Mouse (Mus musculus) heart, adult 8-10 months (tissue): ENCODE measurements around the gene Tmprss6. TPM values are rescaled to one million over a fixed set of nuclear protein-coding genes. Genes with fewer than 3 reads are reported as not detected.

Experiments
- DNase-seq: peaks from one replicate; pipeline ENCODE4 v3.0.0; 2022; ENCODE audit warnings: low spot score
- total RNA-seq, 4 experiments: library from RNA; stranded (reverse); gene quantifications; 2 replicates each; pipeline ENCODE4 v1.2.4; 2022

Gene Tmprss6
- total RNA-seq, 4 experiments from 2014 or later: not detected

DNA sequence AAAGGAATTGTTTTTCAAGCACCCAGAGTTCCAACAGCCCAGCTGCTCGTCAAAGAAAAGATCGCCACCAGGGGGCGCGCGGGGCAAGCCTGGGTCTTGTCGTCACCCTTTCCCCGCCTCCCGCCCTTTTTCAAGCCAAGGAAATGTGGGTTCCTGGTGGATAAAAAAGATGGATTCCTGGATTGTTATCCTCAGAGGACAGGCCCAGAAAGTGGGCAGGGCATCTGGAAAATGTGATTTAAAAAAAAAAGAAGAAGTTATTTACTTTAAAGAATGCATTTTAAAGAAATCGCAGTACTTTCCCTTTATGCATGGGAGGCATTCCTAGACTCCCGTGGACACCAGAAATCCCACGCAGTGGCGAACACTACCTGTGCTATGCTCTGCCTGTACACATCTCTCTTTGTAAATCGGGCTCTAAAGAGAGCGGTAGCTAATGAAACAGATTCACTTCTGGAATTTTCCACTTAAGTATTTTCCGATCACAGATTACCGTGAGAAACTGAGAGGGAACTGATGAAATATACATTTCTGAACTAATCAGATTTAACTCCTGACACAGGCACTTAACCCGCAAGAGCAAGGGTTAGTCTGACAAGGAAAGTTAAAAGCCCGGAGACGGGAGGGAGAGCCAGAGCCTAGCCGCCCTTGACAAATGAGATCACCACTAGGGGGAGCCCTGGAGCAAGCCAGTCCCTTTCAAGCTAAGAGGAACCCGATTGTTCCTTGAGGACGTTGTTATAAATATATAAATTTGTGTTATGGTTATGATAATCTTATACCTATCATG lies 20.5 kb downstream of the Tmprss6 start:
- DNase-seq: peak; percentile 96

DNA sequence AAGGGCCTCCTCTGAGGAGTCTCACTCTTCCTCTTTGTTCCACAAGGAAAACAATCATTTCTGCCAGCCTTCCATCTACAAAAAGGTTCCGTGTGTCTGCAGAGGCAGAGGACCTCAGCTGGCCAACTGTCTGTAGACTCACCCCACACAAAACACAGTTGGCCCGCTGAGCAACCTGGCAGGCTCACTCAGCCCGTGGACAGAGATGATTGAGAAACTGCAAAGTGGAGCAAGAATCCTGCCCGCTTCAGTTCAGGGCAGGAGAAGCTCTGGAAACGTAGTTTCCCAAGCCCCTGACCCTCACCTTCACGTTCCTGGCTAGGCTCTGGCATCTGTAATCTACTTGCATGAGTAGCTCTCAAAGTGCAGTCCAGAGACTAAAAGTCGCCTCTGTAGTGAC lies 21.3 kb downstream of the Tmprss6 start:
- DNase-seq: no peak

- DNase-seq: no peak
Measured at GRCm38 (mm10) chr15:78443857-78444256, 24.6 kb downstream of the Tmprss6 start.

DNA sequence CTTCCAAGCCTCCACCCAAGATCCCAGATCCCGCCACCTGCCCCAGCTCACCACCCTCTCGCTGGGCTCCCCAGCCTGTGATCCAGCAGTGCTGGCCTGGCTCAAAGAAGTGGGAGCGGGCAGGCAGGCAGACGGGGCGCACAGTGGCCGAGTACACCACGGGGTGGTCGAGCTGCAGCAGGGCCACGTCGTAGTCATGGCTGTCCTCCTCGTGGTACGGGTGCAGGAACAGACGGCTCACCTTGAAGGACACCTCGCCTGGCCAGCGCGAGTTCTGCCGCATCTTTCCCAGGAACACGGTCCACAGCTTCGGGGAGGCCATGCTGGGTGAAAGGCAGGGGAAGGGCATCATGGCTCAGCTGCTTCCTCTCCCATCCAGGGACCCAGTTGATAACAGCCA lies 26.2 kb downstream of the Tmprss6 start:
- DNase-seq: no peak

DNA sequence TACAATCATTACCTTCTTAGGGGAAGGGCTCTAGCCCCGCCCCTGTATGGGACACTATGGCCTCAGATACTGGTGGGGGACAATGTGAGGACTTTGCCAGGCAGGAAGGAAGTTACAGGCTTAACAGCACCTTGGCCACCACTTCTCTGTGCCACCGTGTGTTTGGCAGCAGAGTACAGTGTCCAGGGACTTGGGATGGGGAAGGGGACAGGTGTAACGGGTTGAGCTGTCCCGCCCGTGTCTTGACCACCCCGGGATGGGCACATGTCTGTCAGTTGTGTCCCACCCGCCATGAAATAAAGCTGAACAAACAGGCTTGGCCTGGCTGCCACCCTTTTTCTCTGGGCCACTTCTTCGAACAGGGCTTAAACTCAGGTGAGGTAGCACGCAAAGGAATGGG lies 29.5 kb downstream of the Tmprss6 start:
- DNase-seq: no peak

- DNase-seq: no peak
Measured at GRCm38 (mm10) chr15:78438505-78438904, 29.9 kb downstream of the Tmprss6 start.

GRCm38 (mm10) chr15:78438018-78438394 lies 30.4 kb downstream of the Tmprss6 start:
- DNase-seq: no peak

- DNase-seq: peak; percentile 59
Measured at GRCm38 (mm10) chr15:78437237-78438017, 31.0 kb downstream of the Tmprss6 start.

DNA sequence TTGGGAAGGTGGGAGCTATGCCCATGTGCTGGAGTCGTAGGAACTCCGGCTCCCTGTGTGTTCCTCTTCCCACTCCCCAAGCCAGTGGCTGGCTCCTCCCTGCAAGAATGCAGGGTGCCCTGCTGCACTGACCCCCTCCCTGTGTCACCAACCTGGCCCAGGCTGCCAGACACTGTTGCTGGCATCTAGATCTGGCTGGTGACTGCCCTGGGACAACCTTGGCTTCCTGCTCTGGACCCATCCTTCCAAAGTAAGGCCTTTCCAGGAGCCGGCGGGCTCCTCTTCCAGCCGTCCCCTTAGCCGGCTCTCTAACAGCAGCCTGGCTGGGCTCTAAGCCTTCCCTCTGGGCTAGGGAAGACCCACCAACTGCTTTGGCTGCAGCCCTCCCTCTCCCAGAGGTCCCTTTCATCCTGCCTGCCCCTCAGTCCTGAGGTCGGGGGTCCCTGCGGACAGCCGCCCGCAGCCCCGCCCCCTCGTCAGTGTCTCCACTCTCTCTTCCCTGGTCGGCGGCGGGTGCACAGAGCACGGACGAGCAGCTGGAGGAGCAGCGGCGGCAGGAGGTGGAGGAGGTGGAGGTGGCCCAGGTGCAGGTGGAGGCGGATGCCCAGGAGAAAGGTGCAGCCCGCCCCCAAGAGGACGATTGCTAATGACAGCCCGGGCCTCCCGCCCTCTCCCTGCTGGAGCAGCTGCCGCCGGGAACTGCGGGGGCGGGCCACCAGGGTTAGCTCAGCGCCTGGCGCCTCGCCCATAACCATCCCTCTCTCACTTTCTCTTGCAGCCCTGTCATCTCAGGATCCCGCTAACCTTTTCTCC lies 31.8 kb downstream of the Tmprss6 start:
- peak; percentile 82 for DNase-seq

DNA sequence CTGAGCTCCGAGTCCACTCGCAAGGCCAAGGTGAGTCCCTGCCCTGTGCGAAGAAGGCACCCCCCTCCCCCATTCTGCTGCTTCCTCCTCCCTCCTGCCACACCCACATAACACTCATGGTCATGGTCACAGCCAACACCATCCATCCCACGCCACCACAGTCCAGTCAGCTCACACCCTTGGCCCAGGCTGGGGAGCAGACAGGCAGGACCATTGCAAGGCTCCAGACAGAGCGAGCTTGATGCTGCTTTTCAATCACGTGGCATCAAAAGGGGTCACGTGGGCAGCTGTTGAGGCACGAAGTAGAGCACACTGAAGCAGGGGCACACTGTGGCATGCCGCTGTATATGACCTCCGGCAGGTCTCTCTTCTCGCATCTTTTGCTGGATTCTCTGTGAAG lies 32.8 kb downstream of the Tmprss6 start:
- DNase-seq: no peak

- no peak for DNase-seq
Measured at GRCm38 (mm10) chr15:78434896-78435520, 33.4 kb downstream of the Tmprss6 start.

DNA sequence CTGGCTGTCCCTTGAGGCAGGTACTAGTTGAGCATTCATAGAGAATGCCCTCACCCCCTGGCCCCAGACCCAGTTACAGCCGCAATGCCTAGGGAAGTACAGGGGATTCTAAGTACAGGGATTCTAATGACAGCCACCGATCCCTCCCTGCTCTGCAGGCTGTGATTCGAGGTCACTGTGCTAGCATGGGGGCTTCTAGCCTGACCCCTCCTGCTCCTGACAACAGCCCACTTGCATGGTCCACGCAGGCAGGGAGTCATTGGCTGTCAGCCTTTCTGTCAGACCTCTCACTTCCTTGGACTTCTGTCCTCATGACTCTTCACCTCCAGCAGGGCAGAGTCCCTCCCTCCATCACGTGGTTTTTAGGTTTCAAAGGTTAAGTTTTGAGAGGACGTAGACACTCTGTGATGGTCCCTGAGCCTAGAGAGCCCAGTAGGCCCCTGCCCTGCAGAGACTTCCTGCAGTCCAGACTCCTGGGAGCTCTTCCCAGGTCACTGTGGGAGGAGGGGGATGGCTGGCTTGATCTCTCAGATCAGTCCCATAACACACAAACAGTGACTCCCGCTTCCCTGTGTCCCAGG lies 36.8 kb downstream of the Tmprss6 start:
- DNase-seq: no peak

GRCm38 (mm10) chr15:78430874-78431273 lies 37.6 kb downstream of the Tmprss6 start:
- no peak for DNase-seq

DNA sequence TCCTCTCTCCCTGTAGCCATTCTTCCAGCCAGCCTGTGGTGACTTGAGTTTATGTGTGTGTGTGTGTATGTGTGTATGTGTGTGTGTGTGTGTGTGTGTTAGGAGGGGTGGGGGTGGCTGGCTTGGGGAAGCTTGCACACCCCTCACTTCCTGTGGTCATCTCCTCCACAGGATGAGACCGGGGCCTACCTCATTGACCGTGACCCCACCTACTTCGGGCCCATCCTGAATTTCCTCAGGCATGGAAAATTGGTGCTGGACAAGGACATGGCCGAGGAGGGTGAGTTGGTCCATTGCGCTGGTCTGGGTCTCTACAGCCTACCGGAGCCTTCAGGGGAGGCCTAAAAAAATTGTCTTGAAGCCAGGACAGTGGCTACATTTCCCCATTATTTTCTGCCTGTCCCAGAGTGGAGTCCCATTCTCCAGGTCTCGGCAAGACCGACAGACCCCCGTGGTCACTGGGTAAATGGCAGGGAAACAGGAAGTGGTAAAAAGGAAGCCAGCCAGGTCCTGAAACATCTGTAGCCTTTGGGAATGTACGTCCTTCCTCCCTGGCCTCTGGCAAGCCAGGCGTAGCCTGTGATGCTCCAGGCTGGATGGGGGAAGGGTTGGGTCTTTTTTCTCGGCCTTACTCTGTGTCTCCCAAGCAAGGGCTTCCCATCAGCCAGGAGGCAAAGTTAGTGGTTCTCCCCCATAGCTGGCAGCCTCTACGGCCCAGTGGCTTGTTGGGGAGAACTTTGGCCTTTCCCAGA lies 38.4 kb downstream of the Tmprss6 start:
- peak; percentile 55 for DNase-seq

DNA sequence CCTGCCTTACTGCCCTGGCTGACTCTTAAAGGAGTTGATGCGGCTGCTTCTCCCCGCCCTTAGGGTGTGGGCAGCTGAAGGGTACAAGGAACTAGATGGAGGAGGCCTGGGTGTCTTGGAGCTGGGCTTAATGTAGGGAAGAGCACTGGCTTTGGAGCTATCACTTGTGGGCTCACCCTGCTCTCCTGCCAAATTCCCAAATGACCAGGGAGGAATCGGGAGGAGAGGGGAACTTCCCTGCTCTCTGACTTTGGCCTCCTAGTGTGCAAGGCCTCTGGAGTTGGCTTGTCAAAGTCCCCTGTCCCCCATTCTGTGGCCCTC lies 39.3 kb downstream of the Tmprss6 start:
- DNase-seq: no peak

DNA sequence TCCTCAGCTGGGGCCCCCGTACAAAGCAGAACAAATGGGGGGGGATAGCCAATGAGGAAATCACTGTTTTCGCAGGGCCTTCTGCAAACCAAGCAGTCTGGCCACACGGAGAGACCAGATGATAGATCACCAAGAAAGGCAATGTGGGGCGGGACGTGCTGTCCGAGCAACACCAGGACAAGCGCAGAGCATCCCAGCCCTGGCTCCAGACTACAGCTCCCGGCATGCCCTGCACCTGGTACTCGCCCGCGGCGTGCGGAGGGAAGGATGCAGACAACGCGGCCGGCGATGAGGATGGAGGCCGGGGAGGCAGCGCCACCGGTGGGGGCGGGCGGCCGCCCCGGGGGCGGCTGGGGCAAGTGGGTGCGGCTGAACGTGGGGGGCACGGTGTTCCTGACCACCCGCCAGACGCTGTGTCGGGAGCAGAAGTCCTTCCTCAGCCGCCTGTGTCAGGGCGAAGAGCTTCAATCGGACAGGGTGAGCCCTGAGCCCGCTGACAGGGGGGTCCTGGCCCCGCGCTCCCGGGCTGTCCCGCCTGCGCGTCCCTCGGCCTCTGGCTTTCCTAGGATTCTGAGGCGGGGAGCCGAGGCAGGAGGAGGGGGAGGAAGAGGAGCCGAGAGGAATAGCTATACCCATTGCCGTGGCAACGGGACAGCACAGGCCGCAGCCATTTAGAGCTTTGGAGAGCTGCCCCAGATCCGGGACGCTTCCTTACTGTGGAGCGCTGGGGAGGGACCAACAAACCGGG lies 39.9 kb downstream of the Tmprss6 start, which contains the start of gene Kctd17:
TSS of gene Kctd17 (plus strand) at position 174 of the 748 bp plus-strand sequence.
- peak; percentile 75 for DNase-seq

DNA sequence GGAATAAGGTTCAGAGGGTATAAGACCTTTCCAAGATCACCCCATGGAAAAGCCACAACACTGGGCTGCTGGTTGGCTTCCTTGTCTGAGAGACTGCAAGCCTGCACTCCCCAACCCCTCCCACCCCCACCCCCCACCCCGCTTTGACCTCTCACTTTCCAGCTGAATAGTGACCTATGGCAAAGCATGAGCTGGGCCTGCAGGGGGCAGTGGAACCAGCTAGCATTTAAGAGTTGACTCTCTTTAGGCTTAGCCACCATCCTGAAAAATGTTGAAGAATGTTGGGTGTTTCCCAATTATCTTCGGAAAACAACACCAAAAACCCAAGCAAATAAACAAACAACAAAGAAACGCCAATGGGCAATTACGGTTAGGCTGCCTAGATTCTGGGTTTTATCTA lies 43.2 kb downstream of the Tmprss6 start:
- no peak for DNase-seq

GRCm38 (mm10) chr15:78424507-78424906 lies 43.9 kb downstream of the Tmprss6 start:
- DNase-seq: no peak

GRCm38 (mm10) chr15:78422046-78422956 lies 46.1 kb downstream of the Tmprss6 start:
- peak; percentile 62 for DNase-seq
